Mouse (Mus musculus): Measurements from ENCODE around the gene Trak1.
"Not testable (repeated sequence)": the region's sequence is repeated elsewhere in the genome, so short reads cannot be mapped to it uniquely, and the experiment has no call there.

Gene Trak1

DNA sequence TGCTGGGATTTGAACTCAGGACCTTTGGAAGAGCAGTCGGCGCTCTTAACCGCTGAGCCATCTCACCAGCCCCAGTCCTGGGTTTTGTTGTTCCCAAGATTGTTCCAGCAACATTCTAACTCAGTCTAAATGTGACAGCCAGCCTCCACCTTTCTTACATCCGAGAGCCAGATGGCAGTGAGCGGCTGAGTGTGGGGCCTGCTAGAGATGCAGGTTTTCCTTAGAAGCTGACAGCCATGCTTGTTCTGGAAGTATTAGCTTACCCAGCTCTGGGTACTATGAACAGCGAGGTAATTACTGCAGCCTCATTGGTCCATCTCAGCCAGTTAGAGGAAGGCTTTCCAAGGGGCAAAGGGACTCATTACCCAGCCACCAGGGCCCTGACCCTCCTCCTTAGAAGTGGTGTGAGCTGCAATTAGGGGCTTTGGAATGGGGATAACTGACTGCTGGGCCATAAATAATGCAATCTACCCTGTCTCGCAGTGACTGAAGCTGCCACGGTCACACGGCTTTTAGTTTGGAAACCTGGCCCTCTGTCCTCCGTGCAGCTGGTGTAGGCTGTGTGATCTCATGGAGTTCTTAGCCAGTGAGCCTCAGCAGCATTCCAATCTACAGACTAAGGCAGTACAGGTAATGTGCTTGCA, 22.1 kb downstream of the Trak1 start:
- DNase-seq (ENCODE audit: low read depth), result no peak

DNA sequence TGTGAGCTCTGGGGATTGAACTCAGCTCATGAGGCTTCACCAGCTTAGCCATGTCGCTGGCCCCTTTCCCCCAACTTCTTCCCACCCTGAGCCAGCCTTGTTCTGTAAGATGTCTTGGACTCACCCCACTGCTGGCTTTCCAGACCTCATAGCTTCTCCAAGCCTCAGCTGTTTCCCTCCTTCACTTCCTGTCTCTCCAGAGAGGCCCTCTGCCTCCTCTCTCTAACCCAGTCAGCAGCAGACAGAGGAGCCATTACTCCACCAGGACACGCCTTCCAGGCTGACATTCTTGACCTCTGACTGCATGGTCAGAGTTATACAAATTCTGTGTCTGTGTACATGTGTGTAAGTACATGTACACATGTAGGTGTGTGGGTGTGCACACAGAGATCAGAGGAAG, 23.1 kb downstream of the Trak1 start:
- DNase-seq (ENCODE audit: low read depth), result no peak

DNA sequence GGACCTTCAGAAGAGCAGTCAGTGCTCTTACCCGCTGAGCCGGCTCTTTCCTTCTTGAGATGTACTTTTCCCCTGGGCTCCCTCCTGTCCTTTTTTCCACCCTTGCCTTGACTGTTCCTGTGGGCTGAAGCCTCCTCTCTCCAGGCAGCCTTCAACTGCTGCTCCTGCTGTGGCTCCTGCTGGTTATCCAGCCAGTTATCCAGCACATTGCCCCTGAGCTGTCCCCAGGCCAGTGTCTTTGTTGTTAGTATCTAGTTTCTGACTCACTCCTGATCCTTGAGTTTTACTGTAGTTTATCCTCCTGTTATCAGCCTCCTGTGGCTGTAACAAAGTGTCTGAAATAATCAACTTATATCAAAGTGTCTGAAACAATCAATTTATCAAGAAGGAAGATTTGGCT, 23.8 kb downstream of the Trak1 start:
- no peak for DNase-seq (ENCODE audit: low read depth)

DNA sequence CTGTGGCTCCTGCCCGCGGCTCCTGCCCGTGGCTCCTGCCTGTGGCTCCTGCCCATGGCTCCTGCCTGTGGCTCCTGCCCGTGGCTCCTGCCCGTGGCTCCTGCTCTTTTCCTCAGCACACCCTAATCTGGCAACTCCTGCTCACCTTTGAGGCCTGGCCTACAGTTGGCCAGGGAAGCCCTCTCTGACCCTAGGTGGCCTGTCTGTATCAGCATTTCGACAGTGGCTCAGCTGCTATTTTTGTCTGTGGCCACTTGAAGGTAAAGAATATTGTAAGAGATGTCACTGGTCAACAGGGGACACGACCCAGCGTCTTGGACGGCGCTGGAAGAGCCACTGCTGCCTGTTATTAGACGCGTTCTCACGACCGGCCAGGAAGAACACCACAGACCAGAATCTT, 24.7 kb downstream of the Trak1 start:
- no peak for DNase-seq (ENCODE audit: low read depth)

DNA sequence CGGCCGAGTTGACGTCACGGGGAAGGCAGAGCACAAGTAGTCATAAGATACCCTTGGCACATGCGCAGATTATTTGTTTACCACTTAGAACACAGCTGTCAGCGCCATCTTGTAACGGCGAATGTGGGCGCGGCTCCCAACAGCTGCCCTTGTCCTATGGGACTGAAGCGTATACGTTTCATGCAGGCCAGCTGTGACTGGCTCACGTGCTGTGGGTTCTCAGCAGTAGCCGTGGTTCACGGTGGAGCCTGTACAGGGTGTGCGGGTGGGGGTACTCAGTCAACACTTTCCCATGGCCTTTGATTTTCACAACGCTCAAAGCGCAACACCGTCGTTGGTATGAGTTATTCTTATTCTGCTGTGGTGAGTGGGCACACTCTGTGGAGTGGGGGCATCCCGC, 31.0 kb downstream of the Trak1 start:
- not testable (repeated sequence) for DNase-seq (ENCODE audit: low read depth)

DNA sequence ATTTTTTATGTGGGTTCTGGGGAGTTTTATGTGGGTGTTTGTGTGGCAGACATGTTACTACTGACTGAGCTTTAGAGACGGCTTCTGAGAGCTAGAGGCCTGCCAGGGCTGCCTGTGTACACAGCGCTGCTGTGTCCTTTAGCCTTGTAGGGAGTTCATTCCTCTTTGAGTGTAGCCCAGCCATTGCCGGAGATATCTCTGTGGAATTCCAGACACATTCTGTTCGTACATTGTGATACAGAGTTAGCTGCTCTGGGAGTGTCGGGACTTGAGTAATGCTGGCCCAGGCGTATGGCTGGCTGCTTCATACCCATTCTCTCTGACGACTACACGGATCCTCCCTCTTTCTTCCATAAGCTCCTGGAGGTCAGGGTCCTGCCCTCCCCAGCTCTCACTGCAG, 31.9 kb downstream of the Trak1 start:
- DNase-seq (ENCODE audit: low read depth), result no peak

DNA sequence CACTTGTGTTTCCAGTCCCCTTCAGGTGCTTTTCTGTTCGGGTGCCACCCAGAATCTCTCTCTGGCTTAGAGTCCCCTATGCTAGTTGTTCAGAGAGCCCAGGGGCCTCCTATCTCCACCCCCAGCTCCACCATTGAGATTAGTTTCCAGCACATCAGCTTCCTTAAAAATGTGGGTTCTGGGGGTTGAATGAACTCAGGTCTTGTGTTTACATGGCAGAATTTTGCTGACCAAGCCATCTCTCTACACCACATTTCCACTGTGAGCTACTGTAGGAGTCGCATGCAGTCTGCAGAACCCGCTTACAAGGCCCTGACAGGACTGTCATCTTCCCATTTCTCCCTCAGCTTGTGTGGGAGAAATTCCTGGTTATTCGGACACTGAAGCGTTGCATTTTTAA, 32.8 kb downstream of the Trak1 start:
- no peak for DNase-seq (ENCODE audit: low read depth)

DNA sequence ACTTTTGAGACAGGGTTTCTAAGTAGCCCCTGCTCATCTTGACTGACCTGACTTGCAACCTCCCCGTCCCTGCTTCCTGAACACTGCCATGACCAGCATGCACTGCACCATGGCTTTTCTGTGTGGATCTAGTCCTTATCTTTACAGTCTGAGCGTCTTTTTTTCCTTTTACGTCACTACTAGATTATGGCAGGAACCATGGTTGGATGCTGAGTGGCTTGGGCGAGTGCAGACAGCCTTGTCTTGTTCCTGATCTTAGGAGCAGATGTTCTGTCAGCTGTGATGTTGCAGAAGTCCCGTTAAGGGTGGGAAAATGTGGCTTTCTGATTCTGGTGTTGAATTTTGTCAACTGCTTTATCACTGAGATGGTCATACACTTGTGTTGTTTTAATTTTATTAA, 34.1 kb downstream of the Trak1 start:
- no peak for DNase-seq (ENCODE audit: low read depth)

DNA sequence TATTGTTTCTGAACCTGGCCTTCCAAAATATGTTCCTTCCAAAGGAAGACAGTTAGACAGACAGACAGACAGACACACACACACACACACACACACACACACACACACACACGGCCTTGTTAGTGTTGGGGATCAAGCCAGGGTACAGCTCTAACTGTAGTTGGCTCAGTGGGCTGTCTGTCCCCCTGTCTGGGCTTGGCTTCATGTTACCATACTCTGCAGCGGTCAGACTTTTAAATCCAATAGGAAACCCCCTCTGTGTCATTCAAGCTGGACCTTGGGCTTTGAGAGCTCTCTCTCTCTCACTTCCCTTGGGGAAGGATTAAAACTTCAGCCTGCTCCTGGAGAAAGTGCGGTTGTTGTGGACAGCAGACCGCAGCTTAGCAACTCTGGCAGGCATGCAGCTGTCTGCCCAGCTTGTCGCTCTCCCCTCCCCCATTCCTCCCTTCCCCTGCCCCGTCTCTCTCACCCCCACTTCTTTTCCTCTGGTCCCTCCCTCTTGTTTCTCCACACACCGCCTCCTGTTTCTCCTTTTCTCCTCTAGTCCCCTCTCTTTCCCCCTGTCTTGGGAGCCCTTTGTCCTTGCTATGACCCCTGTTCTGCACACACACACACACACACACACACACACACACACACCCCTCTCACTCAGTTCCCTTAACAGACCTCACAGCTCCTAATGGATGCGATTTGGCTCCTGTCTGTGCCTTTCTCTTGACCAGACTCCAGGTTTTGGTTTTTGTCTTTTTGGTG, 34.8 kb downstream of the Trak1 start:
- no peak for DNase-seq (ENCODE audit: low read depth)

DNA sequence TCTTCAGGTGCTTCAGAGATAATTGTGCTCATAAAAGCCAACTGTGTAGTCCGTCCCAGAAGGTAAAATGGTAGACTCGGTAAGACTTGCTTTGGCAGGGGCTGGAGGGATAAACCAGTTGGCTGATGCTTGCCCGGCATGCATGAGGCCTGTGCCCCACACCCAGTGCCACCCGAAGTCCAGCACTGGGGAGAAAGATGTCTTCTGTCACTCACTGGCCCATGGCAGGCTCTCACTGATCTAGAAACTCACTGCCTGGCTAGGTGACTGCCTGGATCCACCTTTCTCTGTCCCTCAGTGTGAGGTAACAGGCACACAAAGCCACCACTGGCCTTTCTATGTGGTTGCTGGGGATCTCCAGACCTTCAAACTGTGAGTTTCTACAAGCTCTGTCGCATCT, 36.3 kb downstream of the Trak1 start:
- no peak for DNase-seq (ENCODE audit: low read depth)

DNA sequence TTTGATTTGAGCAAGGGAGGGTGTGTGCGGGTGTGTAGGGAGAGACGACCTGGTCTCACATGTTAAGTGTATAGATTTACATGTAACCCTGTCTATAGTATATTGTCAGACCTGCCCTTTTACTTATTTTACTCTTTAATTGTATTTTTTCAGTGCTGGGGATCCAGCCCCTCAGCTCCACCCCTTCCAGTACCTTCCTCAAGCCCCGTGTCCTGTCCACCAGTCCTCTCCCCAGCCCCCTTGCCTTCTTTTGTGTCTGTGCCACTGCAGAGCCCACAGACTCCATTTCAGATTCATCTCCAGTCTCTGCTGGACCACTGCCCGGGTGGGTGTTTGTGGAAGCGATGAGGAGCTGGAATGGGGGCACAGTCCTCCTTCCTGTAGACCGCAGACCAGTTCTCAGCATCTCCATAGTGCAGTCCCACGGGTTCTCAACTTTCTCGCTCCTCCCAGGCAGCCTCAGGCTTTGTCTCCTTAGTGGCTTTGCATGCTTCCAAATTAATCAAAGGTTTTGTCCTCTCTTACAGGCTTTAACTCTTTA, 37.1 kb downstream of the Trak1 start:
- DNase-seq (ENCODE audit: low read depth), result no peak

DNA sequence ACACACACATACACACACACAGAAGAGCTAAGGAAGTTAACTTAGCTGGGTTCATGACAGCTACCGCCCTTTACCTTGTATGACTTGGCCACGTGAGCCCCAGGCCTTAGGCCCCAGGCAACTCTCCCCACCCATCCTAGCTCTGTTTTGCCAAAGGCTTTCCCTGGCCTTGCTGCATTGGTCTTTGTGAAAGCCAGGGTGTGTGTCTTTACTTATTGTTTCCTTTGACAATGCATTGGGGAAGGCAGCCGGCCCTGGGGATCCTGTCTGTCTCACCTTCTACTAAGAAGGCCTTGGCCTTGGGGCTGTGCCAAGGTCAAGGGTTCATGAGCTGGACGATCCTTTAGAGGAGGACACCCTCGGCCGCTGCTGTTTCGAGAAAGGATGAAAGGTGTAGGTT, 38.3 kb downstream of the Trak1 start:
- no peak for DNase-seq (ENCODE audit: low read depth)

DNA sequence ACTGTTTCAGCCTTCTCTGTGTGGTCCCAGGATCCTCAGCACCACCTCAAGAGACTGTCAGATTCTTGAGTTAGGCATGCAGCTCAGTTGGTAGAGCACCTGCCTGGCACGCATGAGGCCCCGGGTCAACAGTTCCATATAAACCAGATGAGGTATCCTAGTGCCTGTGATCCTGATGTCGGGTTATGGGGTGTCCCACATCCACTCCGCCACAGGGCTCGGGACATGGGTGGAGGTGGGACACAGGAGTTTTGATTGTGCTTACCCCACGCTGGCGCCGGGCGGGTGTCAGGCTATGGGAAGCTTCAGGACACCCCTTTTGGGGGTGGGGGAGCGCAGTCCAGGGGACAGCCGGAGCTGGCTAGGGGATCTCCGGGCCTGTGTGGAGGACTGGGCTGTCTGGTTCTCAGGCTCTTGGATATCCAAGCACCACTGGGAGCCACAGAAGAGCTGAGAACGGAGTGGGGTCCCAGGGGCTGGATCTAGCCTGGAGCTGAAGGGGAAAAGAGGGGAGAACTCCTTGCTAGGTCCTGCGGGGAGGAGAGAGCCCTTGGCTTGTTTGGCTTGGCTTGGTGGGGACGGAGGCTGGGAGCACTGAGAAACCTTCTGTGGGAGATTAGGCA, 39.1 kb downstream of the Trak1 start:
- no peak for DNase-seq (ENCODE audit: low read depth)

DNA sequence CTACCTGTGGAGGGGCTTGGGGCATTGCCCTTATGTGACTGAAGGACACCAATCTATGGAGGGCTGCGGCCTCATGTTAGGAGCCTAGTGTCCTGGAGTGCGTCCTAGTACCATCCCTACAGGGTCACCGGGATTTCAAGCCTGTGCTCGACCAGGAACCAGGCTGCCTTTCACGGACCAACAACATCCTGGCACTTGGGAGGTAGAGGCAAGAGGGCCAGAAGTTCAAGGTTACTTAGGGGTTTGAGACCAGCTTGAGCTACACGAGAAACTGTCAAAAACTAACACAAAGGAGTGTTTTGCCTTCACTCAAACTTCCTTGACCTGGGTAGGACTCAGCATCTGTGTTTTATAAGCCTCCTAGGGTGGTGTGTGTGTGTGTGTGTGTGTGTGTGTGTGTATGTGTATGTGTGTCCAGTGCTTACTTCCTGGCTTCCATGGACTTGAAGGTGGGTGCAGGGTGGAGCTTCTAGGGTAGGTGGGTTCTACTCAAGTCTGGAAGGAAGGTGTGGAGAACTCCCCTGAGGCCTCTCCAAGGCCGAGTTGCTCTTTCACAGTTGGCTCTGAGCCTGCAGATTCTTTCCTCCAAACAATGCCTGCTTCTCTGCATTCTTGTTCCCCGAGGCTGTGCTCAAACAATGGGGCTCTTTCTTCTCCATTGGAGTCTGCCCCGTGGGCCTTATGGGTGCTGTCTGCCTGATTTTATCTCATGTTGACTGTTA, 40.1 kb downstream of the Trak1 start:
- no peak for DNase-seq (ENCODE audit: low read depth)

DNA sequence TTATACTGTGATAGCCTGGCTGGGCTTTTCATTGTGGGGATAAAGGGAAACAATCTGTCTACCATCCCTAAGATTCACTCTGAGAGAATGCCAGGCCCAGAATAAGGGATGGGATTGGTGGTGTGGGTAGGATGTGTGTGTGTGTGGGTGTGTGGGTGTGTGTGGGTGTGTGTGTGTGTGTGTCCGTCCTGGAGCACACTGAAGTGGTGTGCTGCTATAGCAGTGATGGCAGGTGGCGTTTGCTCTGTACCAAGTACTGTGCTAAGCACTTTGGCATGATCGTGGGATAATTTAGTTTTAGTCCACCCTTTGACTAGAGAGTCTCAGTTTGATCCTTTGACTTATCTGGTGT, 40.6 kb downstream of the Trak1 start:
- DNase-seq (ENCODE audit: low read depth), result no peak

DNA sequence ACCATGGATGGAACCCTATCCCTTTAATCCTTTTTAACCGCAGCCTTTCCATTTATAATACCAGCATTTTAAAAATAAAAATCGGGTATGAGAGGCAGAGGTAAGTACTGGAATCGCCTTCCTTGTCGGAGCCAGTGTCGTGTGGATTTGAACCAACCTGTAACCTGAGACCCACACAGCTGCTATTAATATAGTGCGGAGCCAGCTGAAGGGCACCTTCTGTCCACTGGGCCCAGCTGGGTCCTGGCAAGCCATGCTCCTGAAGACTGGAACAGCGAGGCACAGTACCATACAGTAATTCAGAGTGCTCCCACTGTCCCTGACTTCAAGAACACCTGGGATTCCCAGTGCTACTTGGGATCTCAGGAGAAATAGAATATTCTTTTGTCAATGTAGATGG, 44.5 kb downstream of the Trak1 start:
- DNase-seq (ENCODE audit: low read depth), result no peak

DNA sequence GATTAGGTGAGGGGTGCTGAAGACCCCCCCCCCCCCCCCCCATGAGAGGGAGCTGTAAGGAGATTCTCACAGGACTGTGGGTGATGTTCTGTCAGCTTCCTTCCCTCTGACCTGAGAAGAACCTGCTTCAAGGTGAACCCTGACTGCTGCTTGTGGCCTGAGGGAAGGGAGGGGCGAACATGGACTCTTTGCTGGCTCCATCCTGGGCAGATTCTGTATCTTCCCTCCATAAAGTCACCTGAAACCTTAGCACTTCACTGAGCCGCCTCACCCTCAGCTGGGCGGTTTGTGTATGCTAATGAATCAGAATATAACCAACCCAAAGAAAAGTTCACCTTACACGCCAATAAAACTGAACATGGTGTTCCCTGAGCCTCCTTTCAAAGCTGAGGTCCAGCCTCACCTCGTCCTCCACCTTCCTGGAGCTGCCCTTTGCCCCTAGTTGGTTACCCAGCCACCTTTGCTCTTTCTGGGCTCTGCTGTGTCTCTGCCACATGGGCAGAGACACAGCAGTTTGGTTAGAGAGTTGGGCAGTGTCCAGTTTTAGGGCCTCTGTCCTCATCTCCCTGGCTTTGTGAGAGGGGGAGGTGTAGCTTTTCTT, 45.3 kb downstream of the Trak1 start:
- DNase-seq (ENCODE audit: low read depth), result no peak

DNA sequence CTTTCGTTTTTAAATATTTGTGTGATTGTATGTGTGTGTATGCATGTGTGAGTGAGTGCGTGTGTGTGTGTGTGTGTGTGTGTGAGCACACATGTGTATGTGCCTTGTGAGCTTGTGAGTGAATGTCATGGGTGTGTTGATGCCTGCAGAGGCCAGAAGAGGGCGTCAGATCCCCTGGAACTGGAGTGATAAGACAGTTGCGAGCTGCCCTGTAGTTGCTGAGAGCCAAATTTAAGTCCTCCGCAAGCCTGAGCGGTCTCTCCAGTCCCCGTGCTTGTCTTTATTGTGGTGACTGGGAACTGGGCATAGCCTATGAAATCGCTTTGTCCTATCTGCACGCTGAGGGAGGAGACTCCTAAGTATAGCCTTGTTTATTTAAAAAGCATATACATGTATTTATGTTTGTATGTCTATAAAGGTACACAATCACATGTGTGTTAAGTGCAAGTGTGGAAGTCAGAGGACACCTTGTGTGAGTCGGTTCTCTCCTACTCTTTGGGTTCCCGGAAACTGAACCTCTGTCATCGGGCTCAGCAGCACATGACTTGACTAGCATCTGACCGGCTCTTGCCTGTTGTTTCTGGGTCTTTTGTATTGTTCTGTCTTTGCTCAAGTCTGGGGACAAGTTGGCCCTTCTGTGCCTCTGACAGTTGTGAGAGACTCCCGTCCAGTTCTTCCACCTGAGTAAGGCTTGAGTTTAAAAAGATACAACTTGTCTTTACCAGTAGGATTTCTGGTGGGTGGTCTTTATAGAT, 46.0 kb downstream of the Trak1 start:
- no peak for DNase-seq (ENCODE audit: low read depth)

DNA sequence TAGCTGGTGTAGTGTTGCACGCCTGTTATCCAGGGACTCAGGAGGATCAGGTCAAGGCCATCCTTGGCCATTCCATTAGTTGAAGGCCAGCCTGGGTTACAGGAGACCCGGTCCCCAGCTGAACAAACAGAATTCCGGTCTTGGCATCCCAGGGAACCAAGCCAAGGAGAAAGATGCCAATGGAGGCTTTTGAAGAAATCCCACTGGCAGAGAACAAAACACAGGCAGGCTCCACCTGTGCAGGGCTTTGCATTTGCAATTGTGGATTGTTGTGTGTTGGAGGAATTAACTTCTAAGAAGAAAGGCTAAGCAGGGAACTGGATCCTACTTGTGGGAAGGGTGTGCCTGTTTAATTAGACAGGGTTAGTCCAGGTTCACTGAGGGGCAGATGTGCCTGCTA, 47.0 kb downstream of the Trak1 start:
- no peak for DNase-seq (ENCODE audit: low read depth)

DNA sequence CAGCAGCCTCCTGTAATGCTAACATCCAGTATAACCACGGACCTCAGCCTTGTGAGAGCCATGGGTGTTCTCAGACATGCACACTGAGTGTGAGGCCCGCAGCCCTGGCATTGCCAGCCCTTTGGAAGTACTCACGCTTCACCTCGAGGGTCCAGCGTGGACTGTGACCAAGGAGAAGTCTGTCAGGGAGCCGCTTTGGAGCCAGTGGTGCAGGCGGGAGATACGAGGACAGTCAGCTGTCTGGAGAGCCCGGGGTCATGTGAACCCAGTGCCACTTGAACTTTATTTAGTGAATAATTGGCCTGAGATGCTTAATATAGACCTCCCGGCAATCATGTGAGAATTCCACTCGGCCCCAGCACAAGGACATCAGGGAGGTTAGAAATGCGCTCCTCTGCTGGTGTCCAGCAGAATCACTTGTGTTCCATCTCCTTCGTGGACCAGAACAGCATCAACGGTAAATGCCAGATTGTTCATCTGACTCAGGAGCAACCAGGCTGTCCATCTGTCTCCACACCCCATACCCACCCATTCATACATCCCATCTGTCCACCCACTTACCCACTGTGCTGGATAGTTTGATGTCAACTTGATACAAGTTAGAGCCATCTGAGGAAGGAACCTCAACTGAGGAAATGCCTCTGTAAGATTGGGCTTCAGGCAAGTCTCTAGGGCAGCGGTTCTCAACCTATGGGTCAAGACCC, 48.3 kb downstream of the Trak1 start:
- no peak for DNase-seq (ENCODE audit: low read depth)

DNA sequence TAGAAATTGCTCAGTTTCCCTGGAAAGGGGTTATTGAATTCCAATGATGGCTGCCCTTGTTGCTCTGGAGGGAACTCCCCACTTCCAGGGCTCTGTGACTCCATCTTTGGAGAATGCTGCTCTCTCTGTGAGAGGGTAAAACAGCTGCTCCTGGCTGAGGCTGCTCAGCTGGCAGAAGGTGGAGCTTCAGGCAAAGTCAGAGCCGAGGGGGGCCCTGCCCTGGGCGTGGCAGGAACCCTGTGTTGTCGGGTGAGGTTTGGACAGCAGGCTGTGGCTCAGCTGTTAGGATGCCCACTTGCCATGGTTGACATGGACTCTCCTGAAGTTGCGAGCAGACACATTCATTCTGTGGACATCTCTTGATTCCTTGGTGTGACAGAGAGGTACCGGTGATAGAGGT, 49.3 kb downstream of the Trak1 start:
- no peak for DNase-seq (ENCODE audit: low read depth)
